Mouse (Mus musculus): ENCODE data around the gene Gm4131. TPM values are rescaled to one million over a fixed set of nuclear protein-coding genes. Genes with fewer than 3 reads are reported as not detected.
A peak's percentile ranks its signal among the peaks of the same experiment; 100 is the strongest.

Gm4131 gene
- polyA plus RNA-seq, 1 experiment = not detected

- no peak for TF ChIP-seq TCF3 (IDR thresholded peaks at IDR 0.05; ENCODE audit: insufficient read length, low read depth)
- Histone ChIP-seq H3K79me2 (ENCODE audit: control insufficient read depth, insufficient read depth) (no peaks in the 10 kb centered on the region), H3K27me3 (ENCODE audit: control insufficient read depth, insufficient read depth, insufficient read length) (peaks cover 28% of the 10 kb centered on the region), H3K36me3 (ENCODE audit: control insufficient read depth, insufficient read depth) (no peaks in the 10 kb centered on the region), H3K4me2 (ENCODE audit: low read depth) (no peak overlapping the region), H3ac (ENCODE audit: control insufficient read depth, insufficient read length) (no peak overlapping the region), H3K4me3 (no peak overlapping the region)
These were observed 3.0 kb downstream of the Gm4131 start for GRCm38 (mm10) chr14:62563679-62564078.

- H3K36me3 ChIP-seq (ENCODE audit: control insufficient read depth, insufficient read depth) = no peaks in the 10 kb centered on the region
These were observed 4.6 kb downstream of the Gm4131 start for GRCm38 (mm10) chr14:62561875-62562748.

GRCm38 (mm10) chr14:62557111-62557510, 9.6 kb downstream of the Gm4131 start:
- no peaks in the 10 kb centered on the region for H3K79me2 ChIP-seq (ENCODE audit: control insufficient read depth, insufficient read depth)
- H3K27me3 ChIP-seq (ENCODE audit: control insufficient read depth, insufficient read depth, insufficient read length) = peaks cover 30% of the 10 kb centered on the region
- H3K4me2 ChIP-seq (ENCODE audit: low read depth) = no peak overlapping the region
- TF ChIP-seq REST (IDR thresholded peaks at IDR 0.05; ENCODE audit: insufficient read depth, insufficient read length) (no peak), MYOD1 (IDR thresholded peaks at IDR 0.05; ENCODE audit: control insufficient read depth in 1 of 3, insufficient read length in 2 of 3, low read depth in 2 of 3) (no peak), MYOG (IDR thresholded peaks at IDR 0.05; ENCODE audit: control insufficient read depth in 1 of 3, insufficient read depth in 1 of 3, insufficient read length in 2 of 3, low read depth in 2 of 3) (no peak), E2F4 (IDR thresholded peaks at IDR 0.05; ENCODE audit: insufficient read depth) (no peak), POLR2AphosphoS2 (IDR thresholded peaks at IDR 0.05; ENCODE audit: insufficient read length, low read depth) (no peak), POLR2A (IDR thresholded peaks at IDR 0.05; ENCODE audit: insufficient read length, low read depth) (no peak), TCF12 (IDR thresholded peaks at IDR 0.05; ENCODE audit: insufficient read depth, poor library complexity, severe bottlenecking) (no peak), TCF3 (IDR thresholded peaks at IDR 0.05; ENCODE audit: insufficient read length, low read depth) (no peak), SRF (IDR thresholded peaks at IDR 0.05; ENCODE audit: control insufficient read depth, insufficient read length, low read depth) (no peak), CEBPB (IDR thresholded peaks at IDR 0.05; ENCODE audit: insufficient read depth, poor library complexity, severe bottlenecking) (no peak)
- no peaks in the 10 kb centered on the region for H3K36me3 ChIP-seq (ENCODE audit: control insufficient read depth, insufficient read depth)
- no peak overlapping the region for H3K4me3 ChIP-seq
- H3ac ChIP-seq (ENCODE audit: control insufficient read depth, insufficient read length) = no peak overlapping the region

More at GRCm38 (mm10) chr14:62561875-62562748, 4.6 kb downstream of the Gm4131 start:
- no peak overlapping the region for H3K4me2 ChIP-seq (ENCODE audit: low read depth)
- H3ac ChIP-seq (ENCODE audit: control insufficient read depth, insufficient read length) = no peak overlapping the region
- H3K79me2 ChIP-seq (ENCODE audit: control insufficient read depth, insufficient read depth) = no peaks in the 10 kb centered on the region
- no peak overlapping the region for H3K4me3 ChIP-seq
- H3K27me3 ChIP-seq (ENCODE audit: control insufficient read depth, insufficient read depth, insufficient read length) = peaks cover 39% of the 10 kb centered on the region
- no peak for TF ChIP-seq TCF12 (IDR thresholded peaks at IDR 0.05; ENCODE audit: insufficient read depth, poor library complexity, severe bottlenecking)
- TF ChIP-seq CEBPB (IDR thresholded peaks at IDR 0.05; ENCODE audit: insufficient read depth, poor library complexity, severe bottlenecking) = no peak
- no peak for TF ChIP-seq MAX (IDR thresholded peaks at IDR 0.05; ENCODE audit: low read depth)
- TF ChIP-seq TCF3 (IDR thresholded peaks at IDR 0.05; ENCODE audit: insufficient read length, low read depth) = no peak
- no peak for TF ChIP-seq USF1 (IDR thresholded peaks at IDR 0.05; ENCODE audit: low read depth)
- no peak for TF ChIP-seq MYOG (IDR thresholded peaks at IDR 0.05; ENCODE audit: control insufficient read depth in 1 of 3, insufficient read depth in 1 of 3, insufficient read length in 2 of 3, low read depth in 2 of 3)
- no peak for TF ChIP-seq MYOD1 (IDR thresholded peaks at IDR 0.05; ENCODE audit: control insufficient read depth in 1 of 3, insufficient read length in 2 of 3, low read depth in 2 of 3)
- no peak for TF ChIP-seq REST (IDR thresholded peaks at IDR 0.05; ENCODE audit: insufficient read depth, insufficient read length)
- TF ChIP-seq SRF (IDR thresholded peaks at IDR 0.05; ENCODE audit: control insufficient read depth, insufficient read length, low read depth) = no peak
- TF ChIP-seq E2F4 (IDR thresholded peaks at IDR 0.05; ENCODE audit: insufficient read depth) = no peak
- TF ChIP-seq POLR2AphosphoS2 (IDR thresholded peaks at IDR 0.05; ENCODE audit: insufficient read length, low read depth) = no peak
- no peak for TF ChIP-seq POLR2A (IDR thresholded peaks at IDR 0.05; ENCODE audit: insufficient read length, low read depth)

DNA sequence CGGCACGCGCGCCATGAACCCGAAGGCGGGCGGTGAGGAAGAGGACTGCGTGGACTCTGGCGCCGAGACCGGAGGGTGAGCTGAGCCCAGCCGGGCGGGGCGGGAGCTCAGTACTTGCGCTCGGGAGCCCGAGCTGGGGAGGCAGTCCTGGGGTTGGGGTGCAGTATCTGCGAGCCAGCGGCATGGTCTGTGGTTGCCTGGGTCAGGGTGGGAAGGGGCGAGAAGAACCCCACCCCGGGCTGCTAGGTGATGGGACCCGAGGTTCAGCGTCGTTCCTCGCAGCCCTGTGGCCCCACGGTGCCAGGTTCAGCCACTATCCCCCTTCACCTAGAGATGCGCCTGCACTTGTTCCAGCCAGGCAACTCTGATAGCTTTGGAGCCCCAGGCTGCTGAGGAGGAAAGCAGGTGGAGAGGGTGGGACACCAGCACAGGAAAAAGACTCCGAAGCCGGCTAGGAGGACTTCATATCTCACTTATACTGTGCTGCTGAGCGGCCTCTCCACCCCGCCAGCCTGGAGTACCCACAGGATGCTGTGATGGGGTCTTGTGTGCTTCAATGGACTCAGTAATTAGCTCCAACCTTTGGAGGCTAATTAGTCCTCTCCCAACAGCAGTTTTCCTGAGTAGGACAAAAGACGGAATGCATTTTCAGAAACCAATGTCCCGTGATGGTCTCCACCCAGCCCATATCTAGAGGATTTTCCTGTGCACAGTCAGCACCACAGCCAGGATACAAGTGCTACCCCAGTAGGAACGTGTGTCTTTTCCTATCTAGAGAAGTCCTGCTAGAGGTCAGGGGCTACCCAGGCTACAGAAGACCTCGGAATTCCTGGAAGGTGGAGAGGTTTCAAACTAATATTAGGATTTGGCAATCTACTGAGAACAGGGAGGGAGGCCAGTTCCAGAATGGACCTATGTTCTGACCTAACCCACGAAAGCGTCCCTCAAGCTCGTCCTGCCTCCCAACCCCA, 10.6 kb downstream of the Gm4131 start:
- no peaks in the 10 kb centered on the region for H3K79me2 ChIP-seq (ENCODE audit: control insufficient read depth, insufficient read depth)
- no peak overlapping the region for H3K4me3 ChIP-seq
- peaks cover 26% of the 10 kb centered on the region for H3K27me3 ChIP-seq (ENCODE audit: control insufficient read depth, insufficient read depth, insufficient read length)
- peak overlapping the region; percentile 12 for H3ac ChIP-seq (ENCODE audit: control insufficient read depth, insufficient read length)
- H3K4me2 ChIP-seq (ENCODE audit: low read depth) = peak overlapping the region; percentile 71
- H3K36me3 ChIP-seq (ENCODE audit: control insufficient read depth, insufficient read depth) = no peaks in the 10 kb centered on the region
- TF ChIP-seq MYOD1 (IDR thresholded peaks at IDR 0.05; ENCODE audit: control insufficient read depth in 1 of 3, insufficient read length in 2 of 3, low read depth in 2 of 3) (no peak), USF1 (IDR thresholded peaks at IDR 0.05; ENCODE audit: low read depth) (no peak), REST (IDR thresholded peaks at IDR 0.05; ENCODE audit: insufficient read depth, insufficient read length) (no peak), POLR2A (IDR thresholded peaks at IDR 0.05; ENCODE audit: insufficient read length, low read depth) (no peak), MYOG (IDR thresholded peaks at IDR 0.05; ENCODE audit: control insufficient read depth in 1 of 3, insufficient read depth in 1 of 3, insufficient read length in 2 of 3, low read depth in 2 of 3) (no peak), E2F4 (IDR thresholded peaks at IDR 0.05; ENCODE audit: insufficient read depth) (no peak), TCF12 (IDR thresholded peaks at IDR 0.05; ENCODE audit: insufficient read depth, poor library complexity, severe bottlenecking) (no peak), TCF3 (IDR thresholded peaks at IDR 0.05; ENCODE audit: insufficient read length, low read depth) (no peak), POLR2AphosphoS2 (IDR thresholded peaks at IDR 0.05; ENCODE audit: insufficient read length, low read depth) (no peak), CEBPB (IDR thresholded peaks at IDR 0.05; ENCODE audit: insufficient read depth, poor library complexity, severe bottlenecking) (no peak), MAX (IDR thresholded peaks at IDR 0.05; ENCODE audit: low read depth) (no peak), SRF (IDR thresholded peaks at IDR 0.05; ENCODE audit: control insufficient read depth, insufficient read length, low read depth) (no peak)

All from myocyte (in vitro differentiated cells).